Mouse (Mus musculus) midbrain, embryonic 14.5 days (tissue): ENCODE measurements around the gene 1700001J03Rik. TPM values are rescaled to one million over a fixed set of nuclear protein-coding genes. Genes with fewer than 3 reads are reported as not detected.
"Not testable (repeated sequence)": the region's sequence is repeated elsewhere in the genome, so short reads cannot be mapped to it uniquely, and the experiment has no call there.

Experiments used
- ATAC-seq: fragments of 200-750 bp; cut with Nextera tagmentation; 2 replicates; pipeline ENCODE4 v1.8.0; 2017; ENCODE audit warnings: moderate number of reproducible peaks, moderate library complexity; ENCODE audit not compliant: low FRiP score, low TSS enrichment
- DNase-seq: peaks from one replicate; pipeline ENCODE4 v3.0.0-alpha.2; 2015
- H3K27ac ChIP-seq: fragments of 300-500 bp; sonication (generic); replicated peaks from 2 replicates; pipeline ENCODE4 v1.5.1; 2014; ENCODE audit warnings: mild to moderate bottlenecking, low read depth, low read length, moderate library complexity
- H3K27me3 ChIP-seq: fragments of 300-500 bp; sonication (generic); 2 replicates; pipeline ENCODE4 v1.6.1; 2014; ENCODE audit warnings: low read length, control low read depth, mixed read lengths; ENCODE audit not compliant: control insufficient read depth, insufficient read depth
- H3K36me3 ChIP-seq: fragments of 300-500 bp; sonication (generic); 2 replicates; pipeline ENCODE4 v1.6.1; 2014; ENCODE audit warnings: low read length, control low read depth; ENCODE audit not compliant: control insufficient read depth, insufficient read depth
- H3K4me1 ChIP-seq: fragments of 300-500 bp; sonication (generic); 2 replicates; pipeline ENCODE4 v1.6.1; 2014; ENCODE audit warnings: mild to moderate bottlenecking, antibody characterized with exemption, low read length, control low read depth; ENCODE audit not compliant: control insufficient read depth, insufficient read depth
- H3K4me2 ChIP-seq: fragments of 300-500 bp; sonication (generic); 2 replicates; pipeline ENCODE4 v1.6.1; 2014; ENCODE audit warnings: mild to moderate bottlenecking, low read length, moderate library complexity
- H3K4me3 ChIP-seq: fragments of 300-500 bp; sonication (generic); replicated peaks from 2 replicates; pipeline ENCODE4 v1.5.1; 2014; ENCODE audit warnings: low read depth, low read length
- H3K9ac ChIP-seq: fragments of 300-500 bp; sonication (generic); replicated peaks from 2 replicates; pipeline ENCODE4 v1.6.1; 2014; ENCODE audit warnings: mild to moderate bottlenecking, low read length, moderate library complexity
- H3K9me3 ChIP-seq: fragments of 300-500 bp; sonication (generic); 2 replicates; pipeline ENCODE4 v1.6.1; 2016; ENCODE audit warnings: low read length, control low read depth, mixed read lengths; ENCODE audit not compliant: control insufficient read depth
- WGBS: fragments of 180-500 bp; shearing (Covaris S2); extraction: QIAGEN DNeasy Blood & Tissue Kit; methylation state at CpG from one replicate; pipeline ENCODE4 v1.1.7; 2014; 5-methylcytosine and 5-hydroxymethylcytosine counted together
- polyA plus RNA-seq: library from polyadenylated mRNA; unstranded; fragments of >200 nt; fragmentation: Nextera tagmentation; extraction: Ambion mirVana; gene quantifications from 2 replicates; pipeline ENCODE4 v1.2.1, GENCODE M21; 2014

The 1700001J03Rik gene
- polyA plus RNA-seq: not detected in 2 replicates

DNA sequence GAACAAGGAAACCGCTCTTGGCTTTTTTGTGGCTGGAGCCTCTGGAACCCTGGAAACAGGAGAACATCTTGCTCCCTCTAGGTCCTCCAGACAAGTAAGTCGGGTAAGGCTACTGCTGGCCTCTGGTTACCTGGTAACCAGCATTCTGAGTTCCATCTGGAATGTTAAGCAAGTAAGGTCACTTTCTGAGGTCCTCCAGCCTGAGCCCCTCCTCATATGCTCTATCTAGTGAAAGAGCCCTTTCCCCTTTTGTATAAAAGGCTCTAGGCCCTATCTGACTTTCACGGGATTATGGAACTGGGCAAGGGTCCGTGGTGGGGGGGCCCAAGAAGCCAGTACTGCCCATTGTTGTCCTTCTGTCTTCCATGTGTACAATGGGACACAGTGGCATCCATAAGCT, at the start of gene 1700001J03Rik:
Gene 1700001J03Rik (minus strand): TSS at position 101 of the 400 bp plus-strand sequence.
- H3K4me2 ChIP-seq, H3K27ac ChIP-seq, H3K9ac ChIP-seq, H3K27me3 ChIP-seq, H3K4me1 ChIP-seq, ATAC-seq, H3K36me3 ChIP-seq, H3K4me3 ChIP-seq, DNase-seq, H3K9me3 ChIP-seq: not testable (repeated sequence)
- 74% methylated on average over 4 of the region's 4 CpGs for WGBS

DNA sequence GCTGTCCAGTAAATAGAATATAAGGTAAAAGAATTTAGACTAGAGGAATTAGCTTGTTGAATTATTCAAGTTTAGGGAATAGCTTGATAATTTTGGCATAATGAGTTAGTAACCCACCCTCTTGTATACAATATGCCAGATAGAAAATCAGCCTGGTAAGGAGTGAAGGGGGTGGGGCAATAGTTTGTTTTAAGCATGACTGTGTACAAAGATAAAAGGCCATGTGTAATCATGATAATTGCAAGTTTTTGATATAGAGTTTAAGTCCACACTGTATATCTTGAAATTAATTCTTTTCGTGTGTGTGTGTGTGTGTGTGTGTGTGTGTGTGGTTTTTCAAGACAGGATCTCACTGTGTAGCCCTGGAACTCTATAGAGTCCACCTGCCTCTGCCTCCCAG, 49.2 kb upstream of the 1700001J03Rik start:
- no peak overlapping the region for H3K9ac ChIP-seq
- no peak overlapping the region for H3K4me3 ChIP-seq
- WGBS: 100% methylated on average over 1 of the region's 1 CpGs
- H3K9me3 ChIP-seq: no peaks in the 10 kb centered on the region
- no peaks in the 10 kb centered on the region for H3K36me3 ChIP-seq
- no peaks in the 10 kb centered on the region for H3K27me3 ChIP-seq
- H3K27ac ChIP-seq: no peak overlapping the region
- ATAC-seq (no peak), DNase-seq (no peak)
- peak overlapping the region; percentile 30; the same call in 1 of the 2 replicates for H3K4me2 ChIP-seq
- H3K4me1 ChIP-seq: peaks cover 18% of the 10 kb centered on the region; the same call in 1 of the 2 replicates

DNA sequence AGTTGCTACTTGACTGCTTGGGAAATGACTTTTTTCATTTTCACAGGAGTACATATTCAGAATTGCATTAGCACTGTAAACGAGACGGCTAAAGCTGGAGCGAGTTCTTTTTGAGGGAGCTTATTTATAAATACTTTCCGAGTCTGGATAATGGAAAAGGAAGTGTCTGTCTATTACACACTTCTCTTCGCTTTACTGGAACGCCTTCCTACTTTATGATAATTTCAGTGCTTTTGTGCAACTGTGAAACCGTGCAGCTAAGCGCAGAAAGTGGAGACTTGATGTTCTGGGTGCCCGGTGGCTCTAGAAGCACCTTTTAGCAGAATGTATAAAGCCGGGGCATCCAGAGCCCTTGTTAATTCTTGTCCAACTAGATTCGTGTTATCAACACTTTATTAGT, 47.7 kb upstream of the 1700001J03Rik start:
- H3K27ac ChIP-seq: no peak overlapping the region; the same call in 1 of the 2 replicates
- no peaks in the 10 kb centered on the region for H3K27me3 ChIP-seq
- DNase-seq: peak; percentile 4
- peak overlapping the region; percentile 76 for H3K4me3 ChIP-seq
- no peaks in the 10 kb centered on the region for H3K36me3 ChIP-seq
- H3K9ac ChIP-seq: peak overlapping the region; percentile 78
- H3K4me2 ChIP-seq: peak overlapping the region; percentile 81
- ATAC-seq: no peak
- H3K4me1 ChIP-seq: peaks cover 18% of the 10 kb centered on the region; the same call in 1 of the 2 replicates
- 64% methylated on average over 11 of the region's 11 CpGs for WGBS
- no peaks in the 10 kb centered on the region for H3K9me3 ChIP-seq

DNA sequence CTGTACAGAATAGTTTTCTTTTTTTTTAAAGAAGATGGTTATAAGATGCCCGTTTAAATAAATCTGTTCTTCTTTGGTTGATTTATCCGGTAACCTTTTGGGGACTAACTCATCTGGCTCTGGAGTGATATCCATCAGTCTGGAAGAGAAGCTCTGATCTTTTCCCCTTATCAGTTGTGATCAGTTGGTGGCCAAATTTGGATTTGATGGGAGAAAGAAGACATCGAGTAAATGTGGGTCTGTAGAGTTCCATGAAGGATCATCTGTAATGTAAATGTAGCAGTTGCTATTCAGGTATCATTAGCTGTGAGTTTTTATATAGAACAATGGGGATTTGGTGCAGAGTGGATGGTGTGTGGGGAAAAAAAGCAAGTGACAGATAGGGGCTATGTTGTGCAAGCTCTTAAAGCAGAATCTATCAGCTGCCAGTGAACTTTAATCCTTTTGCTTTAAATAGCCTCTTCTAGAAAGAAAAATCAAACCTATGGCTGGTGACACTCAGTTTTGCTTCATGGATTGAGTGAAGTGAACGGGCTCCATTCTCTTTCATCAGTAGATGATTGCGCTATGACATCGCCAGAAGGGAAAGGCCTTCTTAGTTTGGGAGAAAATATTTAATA, 47.1 kb upstream of the 1700001J03Rik start:
- Histone ChIP-seq H3K9me3 (no peaks in the 10 kb centered on the region), H3K27me3 (no peaks in the 10 kb centered on the region), H3K4me3 (peak overlapping the region; percentile 76), H3K27ac (0 out of 2 replicates have a peak overlapping the region, but pooled peaks have one; percentile 8), H3K36me3 (no peaks in the 10 kb centered on the region), H3K4me2 (peak overlapping the region; percentile 81), H3K4me1 (peaks cover 18% of the 10 kb centered on the region; the same call in 1 of the 2 replicates), H3K9ac (peak overlapping the region; percentile 78)
- DNase-seq: peak; percentile 6
- ATAC-seq: no peak
- WGBS: 30% methylated on average over 6 of the region's 6 CpGs

DNA sequence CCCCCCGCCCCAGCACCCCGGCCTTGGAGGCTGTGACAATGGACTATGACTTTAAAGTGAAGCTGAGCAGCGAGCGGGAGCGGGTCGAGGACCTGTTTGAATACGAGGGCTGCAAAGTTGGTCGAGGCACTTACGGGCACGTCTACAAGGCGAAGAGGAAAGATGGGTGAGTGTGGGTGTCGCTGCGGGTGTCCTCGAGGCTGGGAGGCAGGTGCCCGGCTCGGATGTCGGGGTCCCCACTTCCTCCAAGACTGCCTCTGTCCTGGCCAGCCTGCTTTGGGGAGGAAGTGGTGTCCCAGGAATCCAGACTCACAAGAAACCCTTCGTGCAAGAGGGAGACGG, 46.5 kb upstream of the 1700001J03Rik start:
- Histone ChIP-seq H3K27ac (peak overlapping the region; percentile 95), H3K36me3 (no peaks in the 10 kb centered on the region), H3K27me3 (no peaks in the 10 kb centered on the region), H3K4me2 (peak overlapping the region; percentile 81), H3K9ac (peak overlapping the region; percentile 78), H3K9me3 (no peaks in the 10 kb centered on the region), H3K4me1 (peaks cover 18% of the 10 kb centered on the region; the same call in 1 of the 2 replicates), H3K4me3 (peak overlapping the region; percentile 76)
- no peak for DNase-seq
- 0% methylated on average over 19 of the region's 19 CpGs for WGBS
- 0 out of 2 replicates have a peak, but pooled peaks have one; percentile 51 for ATAC-seq

DNA sequence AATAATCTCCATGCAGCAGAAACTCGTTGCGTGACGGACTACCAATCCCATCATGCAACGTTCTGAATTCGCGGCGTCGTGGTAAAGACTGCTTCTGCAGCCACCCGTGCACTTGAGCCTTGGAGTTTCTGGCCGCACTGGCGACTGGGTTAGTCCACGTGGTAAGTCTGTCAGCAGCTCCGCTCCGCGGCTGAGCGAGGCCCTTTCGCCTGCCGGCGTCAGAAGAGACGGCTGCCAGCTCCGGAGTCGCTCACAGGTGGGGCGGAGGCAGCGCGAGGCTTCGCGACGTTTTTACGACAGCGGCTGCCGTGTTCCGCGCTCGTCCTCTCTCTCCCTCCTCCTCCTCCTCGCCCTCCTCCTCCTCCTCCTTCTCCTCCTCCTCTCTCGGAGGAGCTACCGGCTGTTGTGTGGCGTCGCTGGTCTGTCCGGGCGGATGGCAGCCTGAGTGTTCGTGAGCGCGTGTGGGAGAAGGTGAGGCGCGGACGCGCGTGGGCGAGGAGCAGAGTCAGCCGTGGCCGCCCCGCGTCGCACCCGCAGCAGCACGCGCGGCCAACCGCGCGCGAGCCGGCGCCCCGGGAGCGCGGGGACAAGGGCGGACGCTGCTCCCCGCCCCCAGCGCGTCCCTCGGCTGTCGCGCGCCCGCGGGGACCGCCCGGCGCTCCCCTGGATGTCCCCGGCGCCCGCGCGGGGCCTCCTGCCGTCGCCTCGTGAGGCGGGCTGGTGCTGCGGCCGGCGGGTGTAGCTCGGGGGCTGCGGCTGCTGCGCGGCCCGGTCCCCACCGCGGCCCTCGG, 46.0 kb upstream of the 1700001J03Rik start, which contains the start of gene Cdk8:
Gene Cdk8 (plus strand): TSS at position 367 of the 791 bp plus-strand sequence.
- no peaks in the 10 kb centered on the region for H3K27me3 ChIP-seq
- peak within 1 kb of the TSS; percentile 78 for H3K9ac ChIP-seq
- no peaks in the 10 kb centered on the region for H3K9me3 ChIP-seq
- H3K4me2 ChIP-seq: peak within 1 kb of the TSS; percentile 81
- H3K4me1 ChIP-seq: peaks cover 18% of the 10 kb centered on the region; the same call in 1 of the 2 replicates
- DNase-seq: peak; percentile 98
- H3K4me3 ChIP-seq: peak within 1 kb of the TSS; percentile 76
- H3K36me3 ChIP-seq: no peaks in the 10 kb centered on the region
- WGBS: under 1% methylated on average over 88 of the region's 102 CpGs
- peak; percentile 90 for ATAC-seq
- peak within 1 kb of the TSS; percentile 95 for H3K27ac ChIP-seq

DNA sequence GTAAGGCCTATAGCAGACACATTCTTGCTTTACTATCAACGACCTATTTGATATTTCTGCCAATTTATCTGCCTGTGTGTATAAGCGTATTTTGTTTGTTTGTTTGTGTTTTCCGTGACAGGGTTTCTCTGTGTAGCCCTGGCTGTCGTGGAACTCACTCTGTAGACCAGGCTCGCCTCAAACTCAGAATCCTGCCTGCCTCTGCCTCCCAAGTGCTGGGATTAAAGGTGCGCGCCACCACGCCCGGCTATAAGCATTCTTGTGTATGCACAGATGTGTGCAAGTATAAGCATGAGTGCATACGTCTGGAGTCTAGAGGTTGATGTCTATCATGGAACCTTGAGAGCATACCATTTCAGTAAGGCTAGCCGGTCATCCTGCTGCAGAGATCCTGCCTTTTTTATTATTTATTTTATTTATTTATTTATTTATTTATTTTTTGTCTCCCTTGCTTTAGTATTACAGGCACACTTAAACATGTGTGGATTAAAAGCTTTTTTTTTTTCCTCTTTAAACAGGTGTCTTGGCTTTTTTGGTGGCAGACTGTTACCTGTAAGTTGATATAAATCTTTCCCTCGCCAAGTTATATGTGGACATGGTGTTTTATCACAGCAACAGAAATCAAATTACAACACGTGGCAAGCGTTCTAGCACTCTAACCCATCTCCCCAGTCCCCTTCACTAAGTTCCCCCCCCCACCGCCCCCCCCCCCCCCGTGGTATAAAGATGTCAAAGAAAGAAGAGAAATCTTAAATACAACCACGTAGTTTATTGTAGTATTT, 45.0 kb upstream of the 1700001J03Rik start:
- H3K27me3 ChIP-seq: no peaks in the 10 kb centered on the region
- H3K27ac ChIP-seq: 0 out of 2 replicates have a peak overlapping the region, but pooled peaks have one; percentile 95
- peak overlapping the region; percentile 78; the same call in 1 of the 2 replicates for H3K9ac ChIP-seq
- no peak for ATAC-seq
- peak overlapping the region; percentile 81 for H3K4me2 ChIP-seq
- peak overlapping the region; percentile 76 for H3K4me3 ChIP-seq
- peak; percentile 12 for DNase-seq
- 59% methylated on average over 17 of the region's 17 CpGs for WGBS
- H3K36me3 ChIP-seq: no peaks in the 10 kb centered on the region
- H3K4me1 ChIP-seq: peaks cover 18% of the 10 kb centered on the region; the same call in 1 of the 2 replicates
- H3K9me3 ChIP-seq: no peaks in the 10 kb centered on the region

DNA sequence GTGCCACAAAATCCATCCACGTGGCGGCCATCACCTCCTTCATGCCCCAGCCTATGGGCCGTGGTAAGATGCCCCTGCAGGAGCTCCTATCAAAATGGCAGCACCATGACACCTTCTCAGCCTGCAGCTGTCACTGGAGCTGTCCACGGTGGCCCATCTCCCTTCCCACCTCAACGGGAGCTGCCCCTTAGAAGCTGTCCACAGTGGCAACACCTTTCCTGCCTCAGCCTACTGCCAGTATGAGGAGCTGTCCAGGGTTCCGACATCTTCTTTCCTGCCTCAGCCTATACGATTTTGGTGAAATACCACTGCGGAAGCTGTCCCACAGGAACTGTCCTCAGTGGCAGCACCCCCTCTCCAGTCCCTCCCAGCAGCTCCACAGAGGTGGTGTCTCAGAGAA, 42.4 kb upstream of the 1700001J03Rik start:
- WGBS: 92% methylated on average over 8 of the region's 8 CpGs
- no peak for ATAC-seq
- Histone ChIP-seq H3K27me3 (no peaks in the 10 kb centered on the region), H3K4me3 (no peak overlapping the region), H3K4me1 (peaks cover 4% of the 10 kb centered on the region; the same call in 1 of the 2 replicates), H3K9me3 (no peaks in the 10 kb centered on the region), H3K4me2 (no peak overlapping the region), H3K36me3 (no peaks in the 10 kb centered on the region), H3K9ac (no peak overlapping the region), H3K27ac (no peak overlapping the region)
- no peak for DNase-seq
